In the genomic region with DNA sequence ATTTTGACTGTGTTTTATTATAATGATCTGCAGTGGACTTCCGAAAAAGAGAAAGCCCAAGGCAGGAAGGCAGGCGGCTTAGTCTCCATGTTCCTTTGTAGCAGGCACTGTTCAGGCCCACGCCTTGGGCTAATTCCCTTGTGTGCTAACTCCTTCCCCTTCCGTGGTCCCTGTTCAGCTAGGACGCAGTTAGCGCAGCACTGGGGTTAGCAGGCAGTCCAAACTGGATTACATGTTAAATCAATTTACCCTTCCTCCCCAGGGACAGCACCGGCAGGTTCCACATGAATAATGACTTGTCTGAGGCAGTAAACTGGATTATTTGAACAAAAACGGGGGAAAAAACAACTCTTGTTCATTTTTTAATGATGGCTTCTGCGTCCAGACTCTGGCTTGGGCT, we compare ENCODE assay signal across 22 mouse cellular contexts.
A peak's percentile ranks its signal among the peaks of the same experiment; 100 is the strongest.
DNase-seq lines count a peak whose midpoint lies in the region; ATAC-seq and TF ChIP-seq lines count a peak whose summit lies in the region.
"Had no signal": no experiment of that assay in that cellular context is flagged by ENCODE, and none has a peak within 500 bp of the region (broad histone marks: within the 10 kb centered on the region; RNA-seq: fewer than 3 reads in every experiment).

No protein-coding gene starts in this region.

- no peaks in the 10 kb centered on the region for H3K27me3 ChIP-seq in hindbrain, postnatal 0 days (ENCODE audit: insufficient read depth, low read length)
- H3K27me3 ChIP-seq in hindbrain, embryonic 12.5 days, result 0 out of 2 replicates have a peak, but pooled peaks cover 4% of the 10 kb centered on the region
- H3K27me3 ChIP-seq: CH12.LX; hindbrain, embryonic 15.5 days had no signal

- TF ChIP-seq CTCF in gastrocnemius, adult 2 months (IDR thresholded peaks at IDR 0.05), result no peak
- TF ChIP-seq CTCF in hindbrain, postnatal 0 days (IDR thresholded peaks at IDR 0.05; ENCODE audit: low read depth), result no peak

- no peak overlapping the region for H3K4me2 ChIP-seq in hindbrain, postnatal 0 days (ENCODE audit: low read depth, low read length)
- no peak overlapping the region for H3K4me2 ChIP-seq in hindbrain, embryonic 12.5 days (replicated peaks)
- H3K4me2 ChIP-seq: embryonic facial prominence, embryonic 15.5 days; heart, embryonic 13.5 days; hindbrain, embryonic 15.5 days had no signal

- no peak for ATAC-seq in hindbrain, postnatal 0 days
- ATAC-seq in hindbrain, embryonic 12.5 days (ENCODE audit: low FRiP score), result no peak
- ATAC-seq: forebrain, embryonic 14.5 days had no signal

- H3K9ac ChIP-seq in hindbrain, postnatal 0 days (replicated peaks; ENCODE audit: low read length), result no peak overlapping the region
- no peak overlapping the region for H3K9ac ChIP-seq in hindbrain, embryonic 12.5 days
- H3K9ac ChIP-seq: embryonic facial prominence, embryonic 15.5 days; heart, embryonic 13.5 days; hindbrain, embryonic 15.5 days had no signal

- no peak overlapping the region for H3K4me3 ChIP-seq in gastrocnemius, adult 2 months
- H3K4me3 ChIP-seq in hindbrain, postnatal 0 days (ENCODE audit: low read length), result no peak overlapping the region
- H3K4me3 ChIP-seq in hindbrain, embryonic 12.5 days, result no peak overlapping the region
- H3K4me3 ChIP-seq in brown adipose tissue, adult 24 weeks (ENCODE audit: insufficient read depth, low read depth, low read length), result no peak overlapping the region
- H3K4me3 ChIP-seq: embryonic facial prominence, embryonic 15.5 days; erythroblast, embryonic 14.5 days; forebrain, embryonic 10.5 days; heart, embryonic 13.5 days; hindbrain, embryonic 15.5 days had no signal

- no peaks in the 10 kb centered on the region for H3K4me1 ChIP-seq in hindbrain, postnatal 0 days (ENCODE audit: insufficient read depth, low read length)
- H3K4me1 ChIP-seq in hindbrain, embryonic 12.5 days, result peaks cover 10% of the 10 kb centered on the region
- H3K4me1 ChIP-seq in brown adipose tissue, adult 24 weeks (ENCODE audit: control insufficient read depth, insufficient read depth, insufficient read length, low read length), result peaks cover 16% of the 10 kb centered on the region

- no peak for DNase-seq in gastrocnemius, adult 2 months
- no peak for DNase-seq in gastrocnemius, adult 18-20 months (ENCODE audit: low spot score)
- peak; percentile 6 for DNase-seq in hindbrain, postnatal 0 days (ENCODE audit: low spot score)
- peak; percentile 67 for DNase-seq in MN1 (ENCODE audit: low spot score)
- DNase-seq in left cerebral cortex, adult 11 months (ENCODE audit: low spot score), result no peak
- DNase-seq in spleen, postnatal 14 days (ENCODE audit: low spot score in 2 of 2), result no peak
- DNase-seq: adrenal gland, adult 2 months; adrenal gland, postnatal 25 days; cerebellum, adult 11 months; cerebellum, adult 8-10 months; cerebellum, postnatal 14 days; gastrocnemius, postnatal 14 days; kidney, adult 2 months had no signal

- H3K36me3 ChIP-seq in hindbrain, postnatal 0 days (ENCODE audit: insufficient read depth, low read length), result no peaks in the 10 kb centered on the region
- no peaks in the 10 kb centered on the region for H3K36me3 ChIP-seq in hindbrain, embryonic 12.5 days
- H3K36me3 ChIP-seq: embryonic facial prominence, embryonic 15.5 days; forebrain, embryonic 10.5 days; heart, embryonic 13.5 days; hindbrain, embryonic 15.5 days had no signal

- peak overlapping the region; percentile 28; the same call in 1 of the 2 replicates for H3K27ac ChIP-seq in gastrocnemius, adult 2 months
- no peak overlapping the region for H3K27ac ChIP-seq in hindbrain, postnatal 0 days
- H3K27ac ChIP-seq in hindbrain, embryonic 12.5 days, result no peak overlapping the region
- H3K27ac ChIP-seq in brown adipose tissue, adult 24 weeks (replicated peaks; ENCODE audit: low read depth, low read length), result peak overlapping the region; percentile 30; the same call in 1 of the 2 replicates
- H3K27ac ChIP-seq: embryonic facial prominence, embryonic 15.5 days; forebrain, embryonic 10.5 days; heart, embryonic 13.5 days; hindbrain, embryonic 15.5 days had no signal

- intact Hi-C loops in gastrocnemius, adult 2 months (cut with DNase I), result loop anchor here (10.0 kb wide), 1 partner anchor 342 kb away; no protein-coding TSS in a partner anchor

- H3K9me3 ChIP-seq in hindbrain, postnatal 0 days (ENCODE audit: low read length), result no peaks in the 10 kb centered on the region
- H3K9me3 ChIP-seq in hindbrain, embryonic 12.5 days (replicated peaks), result 0 out of 2 replicates have a peak, but pooled peaks cover 3% of the 10 kb centered on the region
- H3K9me3 ChIP-seq: embryonic facial prominence, embryonic 15.5 days; hindbrain, embryonic 15.5 days had no signal

- 71% methylated on average over 9 of the region's 9 CpGs for WGBS in hindbrain, postnatal 0 days
- WGBS in hindbrain, embryonic 12.5 days, result 60% methylated on average over 9 of the region's 9 CpGs

Comparison
In these comparisons a context has a peak if more than half of its experiments do, and no peak if none do; other contexts are left out.
1. DNase-seq: peak in hindbrain, postnatal 0 days (single experiment) and MN1 (single experiment); none in gastrocnemius, adult 2 months (single experiment), gastrocnemius, adult 18-20 months (single experiment), left cerebral cortex, adult 11 months (single experiment) and spleen, postnatal 14 days (0 of 2).
2. H3K27ac ChIP-seq: peak in gastrocnemius, adult 2 months (single experiment) and brown adipose tissue, adult 24 weeks (single experiment); none in hindbrain, postnatal 0 days (single experiment) and hindbrain, embryonic 12.5 days (single experiment).